In the genomic region with DNA sequence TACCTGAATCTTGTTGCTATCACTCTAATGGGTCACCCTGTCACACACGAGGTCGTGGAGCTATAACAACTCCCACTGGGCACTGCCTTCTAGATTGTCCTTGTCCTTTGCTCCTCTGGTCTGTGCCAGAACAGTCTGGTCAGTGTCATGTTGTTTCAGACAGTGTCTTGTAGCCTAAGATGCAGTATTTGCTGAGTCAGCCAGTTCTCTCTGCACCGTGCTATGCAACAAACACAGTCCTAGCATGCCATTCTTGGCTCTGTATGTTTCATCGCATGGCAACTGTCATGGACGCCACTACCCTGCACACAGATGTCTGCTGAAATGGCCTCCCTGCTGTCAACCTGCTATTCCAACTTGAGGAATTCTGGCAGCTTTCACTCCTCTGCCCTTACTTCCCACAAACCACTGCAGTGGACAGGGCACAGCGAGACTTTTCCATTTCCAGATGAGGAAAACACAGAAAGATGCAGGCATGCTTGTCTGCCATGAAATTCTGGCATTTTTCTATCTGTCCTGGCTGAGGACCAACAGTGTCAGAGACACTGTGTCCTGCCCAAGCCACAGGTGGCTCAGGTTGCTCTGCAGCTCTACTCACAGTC, we compare ENCODE assay signal across 12 mouse cellular contexts.
DNase-seq lines count a peak whose midpoint lies in the region; ATAC-seq and TF ChIP-seq lines count a peak whose summit lies in the region.
"Had no signal": no experiment of that assay in that cellular context is flagged by ENCODE, and none has a peak within 500 bp of the region (broad histone marks: within the 10 kb centered on the region; RNA-seq: fewer than 3 reads in every experiment).

No protein-coding gene starts in this region.

- H3K9ac ChIP-seq in forebrain, postnatal 0 days, result no peak overlapping the region
- H3K9ac ChIP-seq in forebrain, embryonic 12.5 days, result no peak overlapping the region
- H3K9ac ChIP-seq in stomach, embryonic 14.5 days (replicated peaks; ENCODE audit: low read depth, low read length), result no peak overlapping the region
- no peak overlapping the region for H3K9ac ChIP-seq in stomach, postnatal 0 days (ENCODE audit: low read length)
- H3K9ac ChIP-seq: embryonic facial prominence, embryonic 13.5 days; limb, embryonic 12.5 days had no signal

- peak; percentile 56 for ATAC-seq in forebrain, postnatal 0 days
- ATAC-seq in forebrain, embryonic 12.5 days (ENCODE audit: low FRiP score), result no peak
- ATAC-seq in stomach, embryonic 14.5 days (ENCODE audit: insufficient number of reproducible peaks, insufficient read depth, low FRiP score, low read depth), result peak; percentile 25; the same call in 1 of the 2 replicates
- no peak for ATAC-seq in stomach, postnatal 0 days (ENCODE audit: low FRiP score, low TSS enrichment)

- 65% methylated on average over 6 of the region's 6 CpGs for WGBS in forebrain, postnatal 0 days
- 84% methylated on average over 6 of the region's 6 CpGs for WGBS in forebrain, embryonic 12.5 days
- WGBS in stomach, embryonic 14.5 days, result 79% methylated on average over 6 of the region's 6 CpGs
- WGBS in stomach, postnatal 0 days, result 79% methylated on average over 6 of the region's 6 CpGs

- no peaks in the 10 kb centered on the region for H3K4me1 ChIP-seq in forebrain, postnatal 0 days (ENCODE audit: insufficient read depth)
- peaks cover 13% of the 10 kb centered on the region for H3K4me1 ChIP-seq in forebrain, embryonic 12.5 days
- peaks cover 7% of the 10 kb centered on the region for H3K4me1 ChIP-seq in stomach, embryonic 14.5 days (ENCODE audit: control insufficient read depth, insufficient read depth, low read length)
- no peaks in the 10 kb centered on the region for H3K4me1 ChIP-seq in stomach, postnatal 0 days (replicated peaks; ENCODE audit: control insufficient read depth, insufficient read depth)

- H3K27ac ChIP-seq in forebrain, postnatal 0 days (ENCODE audit: low read depth, low read length), result no peak overlapping the region
- no peak overlapping the region for H3K27ac ChIP-seq in forebrain, embryonic 12.5 days
- H3K27ac ChIP-seq in stomach, embryonic 14.5 days (ENCODE audit: low read length), result 0 out of 2 replicates have a peak overlapping the region, but pooled peaks have one; percentile 11
- H3K27ac ChIP-seq in stomach, postnatal 0 days (replicated peaks), result no peak overlapping the region
- H3K27ac ChIP-seq: embryonic facial prominence, embryonic 13.5 days had no signal

- H3K4me2 ChIP-seq in forebrain, postnatal 0 days (ENCODE audit: low read depth), result no peak overlapping the region
- no peak overlapping the region for H3K4me2 ChIP-seq in forebrain, embryonic 12.5 days
- H3K4me2 ChIP-seq in stomach, embryonic 14.5 days (replicated peaks; ENCODE audit: low read depth, low read length), result no peak overlapping the region
- H3K4me2 ChIP-seq in stomach, postnatal 0 days (replicated peaks; ENCODE audit: low read depth), result no peak overlapping the region
- H3K4me2 ChIP-seq: embryonic facial prominence, embryonic 13.5 days; limb, embryonic 12.5 days had no signal

- DNase-seq in forebrain, postnatal 0 days, result no peak
- DNase-seq in kidney, adult 9 months, result peak; percentile 19
- no peak for DNase-seq in kidney, adult 11 months
- no peak for DNase-seq in stomach, postnatal 0 days (ENCODE audit: low spot score)
- no peak for DNase-seq in gastrocnemius, postnatal 4 days (ENCODE audit: low spot score in 2 of 2)
- no peak for DNase-seq in right cerebral cortex, postnatal 4 days
- DNase-seq: B cell, adult 2 months; thymus, adult 2 months had no signal

- H3K4me3 ChIP-seq in forebrain, postnatal 0 days (ENCODE audit: low read depth, low read length), result no peak overlapping the region
- no peak overlapping the region for H3K4me3 ChIP-seq in forebrain, embryonic 12.5 days (replicated peaks)
- no peak overlapping the region for H3K4me3 ChIP-seq in stomach, embryonic 14.5 days (ENCODE audit: low read depth, low read length)
- H3K4me3 ChIP-seq in stomach, postnatal 0 days (ENCODE audit: low read depth, low read length), result no peak overlapping the region
- H3K4me3 ChIP-seq: embryonic facial prominence, embryonic 13.5 days; limb, embryonic 12.5 days had no signal

- H3K36me3 ChIP-seq in forebrain, postnatal 0 days (ENCODE audit: insufficient read depth), result no peaks in the 10 kb centered on the region
- H3K36me3 ChIP-seq in forebrain, embryonic 12.5 days (replicated peaks), result no peaks in the 10 kb centered on the region
- no peaks in the 10 kb centered on the region for H3K36me3 ChIP-seq in stomach, embryonic 14.5 days (ENCODE audit: control insufficient read depth, insufficient read depth, low read length)
- no peaks in the 10 kb centered on the region for H3K36me3 ChIP-seq in stomach, postnatal 0 days (ENCODE audit: control insufficient read depth, insufficient read depth, low read length)
- H3K36me3 ChIP-seq: embryonic facial prominence, embryonic 13.5 days; limb, embryonic 12.5 days had no signal

- no peak for TF ChIP-seq EP300 in stomach, postnatal 0 days (optimal IDR thresholded peaks at IDR 0.05)

- H3K27me3 ChIP-seq in forebrain, postnatal 0 days (ENCODE audit: insufficient read depth, low read length), result no peaks in the 10 kb centered on the region
- no peaks in the 10 kb centered on the region for H3K27me3 ChIP-seq in forebrain, embryonic 12.5 days
- no peaks in the 10 kb centered on the region for H3K27me3 ChIP-seq in stomach, embryonic 14.5 days (ENCODE audit: control insufficient read depth, insufficient read depth, low read length)
- H3K27me3 ChIP-seq in stomach, postnatal 0 days (ENCODE audit: control insufficient read depth, insufficient read depth, low read length), result no peaks in the 10 kb centered on the region
- H3K27me3 ChIP-seq: embryonic facial prominence, embryonic 13.5 days; limb, embryonic 12.5 days had no signal

- no peaks in the 10 kb centered on the region for H3K9me3 ChIP-seq in forebrain, postnatal 0 days (ENCODE audit: low read length)
- no peaks in the 10 kb centered on the region for H3K9me3 ChIP-seq in forebrain, embryonic 12.5 days
- no peaks in the 10 kb centered on the region for H3K9me3 ChIP-seq in stomach, embryonic 14.5 days (ENCODE audit: control insufficient read depth, low read depth, low read length)
- no peaks in the 10 kb centered on the region for H3K9me3 ChIP-seq in stomach, postnatal 0 days (ENCODE audit: control insufficient read depth, low read length)
- H3K9me3 ChIP-seq: embryonic facial prominence, embryonic 13.5 days; limb, embryonic 12.5 days had no signal

- no peak for TF ChIP-seq CTCF in forebrain, postnatal 0 days (IDR thresholded peaks at IDR 0.05; ENCODE audit: low read depth)
- no peak for TF ChIP-seq CTCF in stomach, postnatal 0 days (IDR thresholded peaks at IDR 0.05; ENCODE audit: low read depth)

Comparison
In these comparisons a context has a peak if more than half of its experiments do, and no peak if none do; other contexts are left out.
1. ATAC-seq: peak in forebrain, postnatal 0 days (single experiment) and stomach, embryonic 14.5 days (single experiment); none in forebrain, embryonic 12.5 days (single experiment) and stomach, postnatal 0 days (single experiment).